Mouse (Mus musculus) frontal cortex, postnatal 14 days (tissue): ENCODE measurements at regions not wholly inside any gene's neighbourhood (a gene's known extent, or its start where the extent isn't known, plus 50 kb on each side); places are given as distances from the start of the nearest gene placed in this dataset.

Experiments
- DNase-seq, 2 experiments: peaks; one replicate each; pipeline ENCODE4 v3.0.0; 2022; ENCODE audit warnings: low spot score in 2 of 2

- no peak for DNase-seq
Observed at GRCm38 (mm10) chr2:80717979-80718378, 100.9 kb downstream of the Nup35 start.

- no peak for DNase-seq
Observed at GRCm38 (mm10) chr2:80724085-80724484, 107.0 kb downstream of the Nup35 start.

- DNase-seq = no peak
Observed at GRCm38 (mm10) chr2:80731324-80731723, 114.3 kb downstream of the Nup35 start.

GRCm38 (mm10) chr2:80746737-80747136 lies 129.7 kb downstream of the Nup35 start:
- DNase-seq = no peak

- peak in 1 of 2 experiments; percentile 36 for DNase-seq
Observed at GRCm38 (mm10) chr2:80762013-80762612, 145.1 kb downstream of the Nup35 start.

GRCm38 (mm10) chr2:80771176-80771575 lies 154.1 kb downstream of the Nup35 start:
- DNase-seq = peak in 1 of 2 experiments; percentile 7

GRCm38 (mm10) chr2:80772455-80772854 lies 155.4 kb downstream of the Nup35 start:
- DNase-seq = no peak

- DNase-seq = no peak
Observed at GRCm38 (mm10) chr2:80786370-80786769, 169.3 kb downstream of the Nup35 start.

- no peak for DNase-seq
Observed at GRCm38 (mm10) chr2:80793345-80794147, 176.5 kb downstream of the Nup35 start.

- no peak for DNase-seq
Observed at GRCm38 (mm10) chr2:80794148-80794507, 177.1 kb downstream of the Nup35 start.

GRCm38 (mm10) chr2:80819268-80819667 lies 202.2 kb downstream of the Nup35 start:
- no peak for DNase-seq

GRCm38 (mm10) chr2:80851056-80851455 lies 234.0 kb downstream of the Nup35 start:
- DNase-seq = peak in 1 of 2 experiments; percentile 27

GRCm38 (mm10) chr2:80855214-80855613 lies 238.2 kb downstream of the Nup35 start:
- DNase-seq = no peak

GRCm38 (mm10) chr2:80870046-80870445 lies 253.0 kb downstream of the Nup35 start:
- no peak for DNase-seq

GRCm38 (mm10) chr2:80870458-80870857 lies 253.4 kb downstream of the Nup35 start:
- no peak for DNase-seq

- no peak for DNase-seq
Observed at GRCm38 (mm10) chr2:80871356-80871755, 254.3 kb downstream of the Nup35 start.

- DNase-seq = no peak
Observed at GRCm38 (mm10) chr2:80878437-80878836, 261.4 kb downstream of the Nup35 start.

- DNase-seq = no peak
Observed at GRCm38 (mm10) chr2:80884231-80884630, 267.2 kb downstream of the Nup35 start.

GRCm38 (mm10) chr2:80902050-80902449 lies 285.0 kb downstream of the Nup35 start:
- DNase-seq = no peak

- DNase-seq = no peak
Observed at GRCm38 (mm10) chr2:80913478-80913877, 296.4 kb downstream of the Nup35 start.

GRCm38 (mm10) chr2:80945521-80945920 lies 328.5 kb downstream of the Nup35 start:
- DNase-seq = no peak

- no peak for DNase-seq
Observed at GRCm38 (mm10) chr2:80966766-80967165, 349.7 kb downstream of the Nup35 start.

GRCm38 (mm10) chr2:80967260-80967659 lies 350.2 kb downstream of the Nup35 start:
- DNase-seq = no peak
